ENCODE assay signal across 8 mouse cellular contexts in the genomic region with DNA sequence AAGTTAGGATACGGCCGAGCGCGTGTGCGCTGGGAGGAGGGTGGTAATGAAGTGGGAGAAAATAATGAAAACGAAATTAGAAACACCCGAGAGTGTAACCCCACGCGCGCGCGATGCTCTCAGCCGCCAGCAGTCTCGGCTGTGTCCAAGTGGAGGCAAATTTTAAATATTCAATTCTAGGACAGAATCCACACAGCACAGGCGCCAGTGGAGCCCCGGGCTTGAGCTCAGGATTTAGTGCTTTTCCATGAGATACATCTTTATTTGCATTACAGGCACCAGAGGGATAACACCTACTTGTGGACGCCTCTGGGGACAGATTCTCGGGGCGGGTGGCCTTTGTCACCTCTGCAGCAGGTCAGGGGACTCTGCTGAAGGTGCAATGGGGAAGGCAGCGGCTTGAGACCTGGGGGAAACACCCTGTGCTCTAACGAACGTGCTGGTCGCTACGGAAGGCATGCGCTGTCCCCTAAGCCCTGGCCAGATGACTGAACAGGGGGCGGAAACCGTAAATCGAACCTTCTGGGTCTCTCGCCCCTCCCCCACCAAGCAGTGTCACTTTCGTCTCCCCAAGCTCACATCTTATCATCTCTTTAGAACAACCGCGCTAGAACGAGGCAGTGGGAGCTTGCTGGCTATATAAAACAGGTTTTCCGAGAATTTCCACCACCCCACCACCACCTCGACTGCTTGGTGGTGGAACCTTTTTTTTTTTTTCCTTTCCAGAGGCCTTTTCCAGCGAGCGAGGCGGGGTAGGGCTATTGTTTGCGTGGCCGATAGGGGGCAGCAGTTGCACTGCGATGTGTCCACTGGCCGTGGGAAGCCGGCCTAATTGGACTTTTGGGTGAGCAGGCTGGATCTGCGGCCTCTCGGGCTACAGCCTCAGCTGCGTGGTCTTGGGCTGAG.
A peak's percentile ranks its signal among the peaks of the same experiment; 100 is the strongest.
DNase-seq lines count a peak whose midpoint lies in the region; ATAC-seq and TF ChIP-seq lines count a peak whose summit lies in the region.

No protein-coding gene starts in this region.

- H3K4me1 ChIP-seq in brown adipose tissue, adult 24 weeks (ENCODE audit: control insufficient read depth, insufficient read depth, insufficient read length, low read length): no peaks in the 10 kb centered on the region
- H3K4me1 ChIP-seq in forebrain, embryonic 12.5 days: peaks cover 10% of the 10 kb centered on the region
- peaks cover 6% of the 10 kb centered on the region; the same call in 1 of the 2 replicates for H3K4me1 ChIP-seq in heart, postnatal 0 days (ENCODE audit: control insufficient read depth, insufficient read depth)
- no peaks in the 10 kb centered on the region; a peak in 1 of 4 replicates for H3K4me1 ChIP-seq in liver, embryonic 14.5 days (replicated peaks; ENCODE audit: control insufficient read depth in 2 of 2, insufficient read depth in 2 of 2, low read length in 1 of 2)
- no peaks in the 10 kb centered on the region for H3K4me1 ChIP-seq in stomach, embryonic 15.5 days

- H3K27me3 ChIP-seq in forebrain, embryonic 12.5 days: no peaks in the 10 kb centered on the region
- H3K27me3 ChIP-seq in heart, postnatal 0 days (ENCODE audit: control insufficient read depth, insufficient read depth, low read length): no peaks in the 10 kb centered on the region
- peaks cover 15% of the 10 kb centered on the region for H3K27me3 ChIP-seq in liver, embryonic 14.5 days (ENCODE audit: control insufficient read depth, insufficient read depth, low read length)
- H3K27me3 ChIP-seq in stomach, embryonic 15.5 days (replicated peaks): no peaks in the 10 kb centered on the region

- ATAC-seq in CD4-positive, CD25-positive, alpha-beta regulatory T cell, adult 4 months: peak; percentile 53
- ATAC-seq in forebrain, embryonic 12.5 days (ENCODE audit: low FRiP score): peak; percentile 69
- peak; percentile 62 for ATAC-seq in heart, postnatal 0 days (ENCODE audit: insufficient read depth, low read depth)
- peak; percentile 45; the same call in 1 of the 2 replicates for ATAC-seq in liver, embryonic 14.5 days (ENCODE audit: insufficient read depth)
- peak; percentile 67 for ATAC-seq in stomach, embryonic 15.5 days (ENCODE audit: insufficient read depth, low FRiP score, low read depth)

- H3K27ac ChIP-seq in brown adipose tissue, adult 24 weeks (replicated peaks; ENCODE audit: low read depth, low read length): peak overlapping the region; percentile 37
- H3K27ac ChIP-seq in forebrain, embryonic 12.5 days: peak overlapping the region; percentile 93
- peak overlapping the region; percentile 94 for H3K27ac ChIP-seq in heart, postnatal 0 days (ENCODE audit: low read depth)
- no peak overlapping the region for H3K27ac ChIP-seq in liver, embryonic 14.5 days
- peak overlapping the region; percentile 88 for H3K27ac ChIP-seq in stomach, embryonic 15.5 days

- H3K36me3 ChIP-seq in forebrain, embryonic 12.5 days (replicated peaks): no peaks in the 10 kb centered on the region
- no peaks in the 10 kb centered on the region for H3K36me3 ChIP-seq in heart, postnatal 0 days (replicated peaks; ENCODE audit: control insufficient read depth, insufficient read depth, low read length)
- H3K36me3 ChIP-seq in liver, embryonic 14.5 days (replicated peaks; ENCODE audit: control insufficient read depth, insufficient read depth, low read depth): no peaks in the 10 kb centered on the region
- no peaks in the 10 kb centered on the region for H3K36me3 ChIP-seq in stomach, embryonic 15.5 days

- peak; percentile 86 for TF ChIP-seq CTCF in heart, postnatal 0 days (IDR thresholded peaks at IDR 0.05; ENCODE audit: low read depth)
- peak; percentile 89 for TF ChIP-seq CTCF in liver, embryonic 14.5 days (IDR thresholded peaks at IDR 0.05; ENCODE audit: low read depth)

- WGBS in forebrain, embryonic 12.5 days: under 1% methylated on average over 46 of the region's 46 CpGs
- under 1% methylated on average over 46 of the region's 46 CpGs for WGBS in heart, postnatal 0 days
- under 1% methylated on average over 46 of the region's 46 CpGs for WGBS in liver, embryonic 14.5 days (ENCODE audit: insufficient replicate concordance)
- under 1% methylated on average over 46 of the region's 46 CpGs for WGBS in stomach, embryonic 15.5 days

- peak overlapping the region; percentile 79 for H3K4me2 ChIP-seq in forebrain, embryonic 12.5 days
- H3K4me2 ChIP-seq in heart, postnatal 0 days (ENCODE audit: low read depth, low read length): peak overlapping the region; percentile 98
- peak overlapping the region; percentile 61 for H3K4me2 ChIP-seq in liver, embryonic 14.5 days (ENCODE audit: low read depth)
- peak overlapping the region; percentile 92 for H3K4me2 ChIP-seq in stomach, embryonic 15.5 days

- no peak for TF ChIP-seq EP300 in heart, postnatal 0 days (IDR thresholded peaks at IDR 0.05; ENCODE audit: low read depth)
- no peak for TF ChIP-seq EP300 in liver, embryonic 14.5 days (IDR thresholded peaks at IDR 0.05; ENCODE audit: low read depth)

- no peaks in the 10 kb centered on the region for H3K9me3 ChIP-seq in forebrain, embryonic 12.5 days
- no peaks in the 10 kb centered on the region for H3K9me3 ChIP-seq in heart, postnatal 0 days (replicated peaks; ENCODE audit: control insufficient read depth, low read length)
- no peaks in the 10 kb centered on the region for H3K9me3 ChIP-seq in liver, embryonic 14.5 days (ENCODE audit: control insufficient read depth, low read length)
- no peaks in the 10 kb centered on the region for H3K9me3 ChIP-seq in stomach, embryonic 15.5 days

- DNase-seq in heart, postnatal 0 days (ENCODE audit: low spot score): peak; percentile 78
- DNase-seq in kidney, postnatal 36 days: peak; percentile 88 to 94
- peak; percentile 35 to 44 (median 39) for DNase-seq in liver, embryonic 14.5 days (ENCODE audit: low read depth in 3 of 3, low spot score in 3 of 3)
- DNase-seq in neural tube, embryonic 10.5 days (ENCODE audit: extremely low spot score, low spot score): peak; percentile 93

- peak overlapping the region; percentile 71 for H3K4me3 ChIP-seq in brown adipose tissue, adult 24 weeks (ENCODE audit: insufficient read depth, low read depth, low read length)
- H3K4me3 ChIP-seq in forebrain, embryonic 12.5 days (replicated peaks): peak overlapping the region; percentile 80
- H3K4me3 ChIP-seq in heart, postnatal 0 days (ENCODE audit: low read depth, low read length): peak overlapping the region; percentile 97
- H3K4me3 ChIP-seq in liver, embryonic 14.5 days (ENCODE audit: insufficient read depth in 1 of 2, low read depth in 2 of 2, low read length in 2 of 2): peak overlapping the region; percentile 56 to 58
- peak overlapping the region; percentile 65 for H3K4me3 ChIP-seq in stomach, embryonic 15.5 days (replicated peaks)

- peak overlapping the region; percentile 83 for H3K9ac ChIP-seq in forebrain, embryonic 12.5 days
- peak overlapping the region; percentile 83 for H3K9ac ChIP-seq in heart, postnatal 0 days (replicated peaks; ENCODE audit: low read depth, low read length)
- H3K9ac ChIP-seq in liver, embryonic 14.5 days (replicated peaks): no peak overlapping the region; the same call in 1 of the 2 replicates
- H3K9ac ChIP-seq in stomach, embryonic 15.5 days: peak overlapping the region; percentile 50

Comparison
In these comparisons a context has a peak if more than half of its experiments do, and no peak if none do; other contexts are left out.
1. DNase-seq: peak in every context shown above with its lines; median percentile 93 in neural tube, embryonic 10.5 days; 91 in kidney, postnatal 36 days; 78 in heart, postnatal 0 days; 39 in liver, embryonic 14.5 days.